Mouse (Mus musculus) CD4-positive, CD25-positive, alpha-beta regulatory T cell, adult 2 months (primary cell): ENCODE data around the gene Bcl3.
"Not testable (repeated sequence)": the region's sequence is repeated elsewhere in the genome, so short reads cannot be mapped to it uniquely, and the experiment has no call there.

ENCODE experiments used
- DNase-seq: peaks from one replicate; pipeline ENCODE4 v3.0.0-alpha.2; 2012; ENCODE audit warnings: low read depth, low spot score

The Bcl3 gene

DNA sequence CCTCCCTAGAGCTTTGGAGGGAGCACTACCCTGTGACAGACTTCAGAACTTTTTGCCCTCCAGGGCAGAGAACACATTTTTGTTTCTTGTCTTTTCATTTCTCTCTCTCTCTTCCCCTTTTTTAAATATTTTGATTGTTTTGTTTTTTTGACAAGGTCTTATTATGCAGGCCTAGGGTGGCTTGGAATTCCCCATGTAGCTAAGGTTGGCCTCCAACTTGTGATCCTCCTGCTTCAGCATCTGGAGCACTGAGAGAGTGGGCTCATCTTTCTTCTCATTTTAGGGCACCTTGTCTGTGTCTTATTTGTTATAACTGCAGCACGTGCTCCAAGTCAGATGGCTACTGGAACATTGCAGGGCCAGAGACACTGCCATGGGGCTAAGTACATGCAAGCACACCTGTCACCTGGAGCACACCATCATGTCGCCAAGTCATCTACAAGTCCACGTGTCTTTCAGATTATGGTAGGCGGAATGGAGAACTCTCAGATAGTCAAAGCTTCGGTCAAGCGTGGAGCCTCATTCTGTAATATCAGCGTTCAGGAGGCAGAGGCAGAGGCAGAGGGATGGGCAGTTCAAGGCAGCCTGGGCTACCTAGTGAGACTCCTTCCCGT is 16.1 kb downstream of the Bcl3 start:
- no peak for DNase-seq

- peak; percentile 86 for DNase-seq
Measured at GRCm38 (mm10) chr7:19802995-19803394, 19.6 kb downstream of the Bcl3 start.

- peak; percentile 77 for DNase-seq
Measured at GRCm38 (mm10) chr7:19800764-19801163, 21.8 kb downstream of the Bcl3 start.

DNA sequence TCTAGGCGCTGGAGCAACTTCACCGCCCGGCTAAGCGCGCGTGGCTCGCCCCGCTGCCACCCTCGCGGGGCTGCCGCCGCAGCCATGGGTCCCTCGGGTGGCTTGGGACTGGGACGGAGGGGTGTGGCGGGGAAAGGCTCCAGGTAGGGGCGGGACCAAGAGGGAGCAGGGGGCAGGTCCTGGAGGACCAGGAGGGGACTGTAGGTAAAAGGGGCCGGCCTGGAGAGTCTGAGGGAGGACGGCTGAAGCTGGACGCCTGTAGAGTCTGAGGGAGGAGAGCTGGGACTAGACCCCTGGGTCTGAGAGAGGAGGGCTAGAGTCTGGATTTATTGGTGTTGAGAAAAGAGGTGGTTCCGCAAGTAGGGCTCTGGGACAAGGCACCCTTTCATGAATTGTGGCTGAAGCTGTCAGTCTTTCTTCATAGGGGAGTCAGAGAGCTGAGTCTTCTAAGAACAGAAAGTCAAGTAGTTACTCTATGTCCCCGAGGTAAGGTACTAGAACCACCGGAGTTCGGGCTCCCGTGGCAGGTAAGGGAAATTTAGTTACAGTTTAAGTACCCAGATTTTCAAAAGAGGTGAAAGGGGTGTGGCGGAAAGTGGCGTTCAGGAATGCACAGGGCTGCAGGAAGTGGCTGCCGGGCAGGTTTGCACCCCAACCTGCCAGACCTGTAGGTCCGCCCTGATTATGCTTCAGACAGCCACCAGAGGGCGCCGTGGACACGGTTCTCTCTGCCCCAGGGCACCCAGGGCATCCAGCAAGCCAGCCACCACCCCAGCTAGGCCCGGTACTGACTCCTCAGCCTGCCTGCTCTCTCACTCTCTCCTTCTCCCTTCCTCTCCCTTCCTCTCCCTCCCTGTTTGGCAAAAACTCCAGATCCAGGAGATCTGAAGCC is 25.6 kb downstream of the Bcl3 start, which contains the start of gene Cblc:
Gene Cblc, minus strand, starts transcription at position 113 of the 892 bp plus-strand sequence.
- DNase-seq = peak; percentile 94

DNA sequence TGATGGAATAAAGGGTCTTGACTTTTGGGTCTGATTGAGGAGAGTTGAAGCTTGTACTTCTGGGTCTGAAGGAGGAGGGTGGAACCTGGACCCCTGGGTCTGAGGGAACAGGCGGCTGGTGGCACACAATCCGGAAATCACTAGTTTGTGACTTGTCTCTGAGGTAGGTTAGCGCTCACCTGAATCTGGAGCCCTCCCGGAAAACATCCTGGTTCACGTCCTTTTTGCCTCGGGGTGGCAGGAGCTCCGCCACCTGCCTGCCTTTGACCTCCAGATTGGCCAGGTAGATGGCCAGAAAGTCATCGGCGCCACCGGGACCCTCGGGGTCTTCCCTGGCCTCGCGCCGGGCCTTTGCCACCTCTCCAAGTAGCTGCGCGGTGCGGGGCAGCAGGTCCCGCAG is 26.3 kb downstream of the Bcl3 start:
- no peak for DNase-seq

DNA sequence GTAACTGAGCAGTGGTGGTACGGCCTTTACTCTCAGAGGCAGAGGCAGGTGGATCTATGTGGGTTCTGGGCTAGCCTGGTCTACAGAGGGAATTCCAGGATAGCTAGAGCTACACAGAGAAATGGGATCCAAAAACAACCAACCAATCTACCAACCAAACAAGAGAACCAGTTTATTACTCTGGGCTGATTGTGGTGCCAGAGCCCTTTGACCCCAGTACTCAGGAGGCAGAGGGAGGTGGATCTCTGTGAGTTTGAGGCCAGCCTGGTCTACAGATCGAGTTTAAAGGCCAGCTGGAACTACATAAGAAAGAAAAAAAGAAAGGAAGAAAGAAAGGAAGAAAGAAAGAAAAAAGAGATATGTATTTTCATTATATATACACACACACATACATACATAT is 27.3 kb downstream of the Bcl3 start:
- no peak for DNase-seq

GRCm38 (mm10) chr7:19792701-19793630 is 29.6 kb downstream of the Bcl3 start:
- DNase-seq = no peak

DNA sequence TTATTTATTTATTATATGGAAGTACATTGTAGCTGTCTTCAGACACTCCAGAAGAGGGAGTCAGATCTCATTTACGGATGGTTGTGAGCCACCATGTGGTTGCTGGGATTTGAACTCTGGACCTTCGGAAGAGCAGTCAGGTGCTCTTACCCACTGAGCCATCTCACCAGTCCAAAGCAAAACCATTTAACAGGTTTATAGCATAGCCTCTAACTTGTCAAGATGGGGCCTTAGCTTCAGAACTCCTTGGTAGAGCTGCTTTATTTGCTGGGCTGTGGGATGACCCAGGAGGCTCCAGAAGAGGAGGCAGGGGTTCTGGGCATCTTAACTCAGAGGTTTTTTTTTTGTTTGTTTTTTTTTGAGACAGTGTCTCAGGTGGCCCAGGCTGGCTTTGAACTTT is 31.1 kb downstream of the Bcl3 start:
- not testable (repeated sequence) for DNase-seq

DNA sequence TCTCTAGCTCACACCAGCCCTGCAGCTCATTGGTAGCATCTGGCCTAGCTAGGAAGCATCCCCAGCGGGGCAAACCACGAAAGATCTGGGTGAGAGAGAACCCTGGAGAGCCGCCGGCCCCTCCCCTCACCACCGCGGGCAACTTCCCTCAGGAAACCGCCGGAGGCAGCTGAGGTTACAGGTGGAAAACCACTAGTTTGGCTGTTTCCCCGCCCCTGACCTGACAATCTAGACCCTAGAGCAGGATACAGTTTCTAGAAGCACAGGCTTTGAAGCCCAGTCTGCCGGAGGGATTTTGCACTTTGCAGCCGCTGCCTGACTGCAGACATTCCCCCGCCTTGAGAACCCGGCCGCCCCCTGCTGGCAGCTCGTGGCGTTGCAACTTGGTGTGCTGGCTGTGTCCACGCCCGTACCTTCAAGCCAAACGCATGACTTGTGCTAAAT is 32.6 kb downstream of the Bcl3 start:
- peak; percentile 94 for DNase-seq

DNA sequence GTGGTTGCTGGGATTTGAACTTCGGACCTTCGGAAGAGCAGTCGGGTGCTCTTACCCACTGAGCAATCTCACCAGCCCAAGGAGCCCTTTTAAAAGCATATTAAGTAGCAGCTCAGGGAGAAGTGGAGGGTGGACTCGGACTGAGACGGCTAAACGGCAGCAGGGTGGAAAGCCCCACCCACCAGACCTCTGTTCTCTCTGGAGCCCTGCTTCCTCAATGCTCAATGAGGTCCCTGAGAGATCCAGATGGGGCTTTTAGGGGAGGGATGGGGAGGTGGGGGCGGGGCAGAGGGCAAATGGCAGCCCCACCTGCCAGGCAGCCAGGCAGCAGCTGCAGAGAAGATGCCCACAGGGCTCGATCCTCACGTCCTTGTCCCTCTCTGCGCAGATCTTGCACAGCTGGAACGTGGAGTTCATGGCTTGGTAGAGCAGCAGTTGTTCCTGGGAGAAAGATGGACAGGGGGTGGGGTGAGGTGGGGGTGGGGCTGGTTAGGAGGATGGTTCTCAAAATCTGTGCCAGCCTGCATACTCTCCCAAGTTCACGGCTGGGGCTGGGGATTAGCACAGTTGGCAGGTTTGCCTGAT is 36.6 kb downstream of the Bcl3 start:
- DNase-seq = no peak

- DNase-seq = peak; percentile 58
Measured at GRCm38 (mm10) chr7:19784764-19785535, 37.6 kb downstream of the Bcl3 start.

DNA sequence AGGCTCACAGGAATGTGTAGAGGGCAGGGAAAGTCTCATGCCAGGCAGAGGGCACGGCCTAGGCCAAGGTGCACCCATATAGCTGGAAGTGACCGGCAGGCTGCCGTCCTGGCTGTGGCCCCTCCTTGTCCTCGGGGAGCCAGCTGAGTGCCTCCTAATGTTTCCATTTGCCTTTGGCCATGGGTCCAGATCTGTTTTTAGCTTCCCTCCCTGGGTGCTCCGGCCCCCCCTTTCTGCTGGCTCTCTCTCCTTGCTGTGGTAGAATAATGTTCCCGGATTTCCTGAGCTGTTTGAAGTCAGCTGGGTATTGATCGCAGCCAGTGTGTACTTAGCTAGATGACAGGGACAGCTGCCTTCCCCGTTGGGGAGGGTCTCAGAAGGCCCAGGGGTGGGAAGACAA is 38.9 kb downstream of the Bcl3 start:
- DNase-seq = no peak

- DNase-seq = peak; percentile 50
Measured at GRCm38 (mm10) chr7:19782645-19783044, 39.9 kb downstream of the Bcl3 start.

DNA sequence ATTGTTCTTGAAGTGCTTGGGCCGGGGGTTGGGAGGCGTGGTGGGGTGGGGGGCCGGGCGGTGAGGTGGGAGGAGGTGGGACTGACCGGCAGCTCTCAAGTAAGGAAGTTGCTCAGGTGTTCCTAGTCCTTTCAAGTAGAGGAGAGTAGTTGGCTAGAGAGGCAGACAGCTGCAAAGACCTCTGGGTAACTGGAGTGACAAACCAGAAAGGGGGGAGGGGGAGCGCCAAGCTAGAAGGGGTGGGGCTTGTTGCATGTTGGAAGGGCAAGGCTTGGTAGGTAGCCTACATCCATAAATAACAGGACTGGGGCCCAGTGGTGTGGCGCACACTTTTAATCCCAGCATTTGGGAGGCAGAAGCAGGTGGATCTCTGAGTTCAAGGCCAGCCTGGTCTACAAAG is 40.8 kb downstream of the Bcl3 start:
- DNase-seq = no peak

- DNase-seq = no peak
Measured at GRCm38 (mm10) chr7:19779903-19780302, 42.7 kb downstream of the Bcl3 start.

DNA sequence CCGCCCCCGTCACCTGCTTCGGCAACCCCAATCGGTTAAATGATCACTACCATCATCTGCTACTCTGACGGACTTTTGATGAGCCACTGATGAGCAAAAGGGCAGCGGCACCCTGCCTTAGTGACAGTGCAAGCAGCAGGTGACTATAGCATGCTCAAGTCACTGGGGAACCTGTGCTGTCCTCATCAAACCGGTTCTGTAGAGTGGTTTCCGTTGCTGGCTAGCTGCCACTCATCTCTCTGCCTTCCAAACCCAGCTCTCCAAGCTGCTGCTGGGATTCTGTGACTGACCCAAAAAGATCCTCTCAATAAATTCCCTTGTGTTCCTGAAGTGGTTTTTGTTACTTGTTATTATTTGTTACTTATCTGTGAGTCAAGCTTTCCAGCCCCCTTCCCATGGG is 43.9 kb downstream of the Bcl3 start:
- DNase-seq = no peak

- no peak for DNase-seq
Measured at GRCm38 (mm10) chr7:19777049-19777723, 45.4 kb downstream of the Bcl3 start.

- no peak for DNase-seq
Measured at GRCm38 (mm10) chr7:19771682-19772081, 50.9 kb downstream of the Bcl3 start.

DNA sequence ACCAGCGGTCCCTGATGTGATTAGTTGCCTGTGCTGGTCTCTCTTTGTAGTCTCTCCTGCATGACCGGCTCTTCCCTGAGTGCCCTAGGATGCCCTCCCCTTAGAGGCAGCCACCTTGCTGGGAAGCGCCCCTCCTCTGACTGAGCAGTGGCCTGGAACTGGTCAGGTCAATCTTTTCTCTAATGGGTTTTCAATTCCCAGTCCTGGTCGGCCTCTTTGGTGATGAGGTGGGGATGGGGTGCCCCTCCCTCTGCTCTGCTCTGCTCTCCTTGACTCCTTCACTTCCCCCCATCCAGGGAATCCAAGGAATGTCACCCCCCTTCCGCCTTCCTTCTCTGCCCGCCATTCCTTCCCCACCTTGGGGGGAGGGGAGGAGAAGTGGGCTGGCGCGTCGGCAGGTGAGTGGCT is 51.6 kb downstream of the Bcl3 start, which contains the start of gene Bcam:
Gene Bcam, minus strand, starts transcription at position 33 of the 408 bp plus-strand sequence.
- no peak for DNase-seq

GRCm38 (mm10) chr7:19770375-19770754 is 52.2 kb downstream of the Bcl3 start:
- DNase-seq = peak; percentile 85
